Mouse (Mus musculus) lung, embryonic 14.5 days (tissue): ENCODE data around the gene Bank1. TPM values are rescaled to one million over a fixed set of nuclear protein-coding genes. Genes with fewer than 3 reads are reported as not detected.
"Not testable (repeated sequence)": the region's sequence is repeated elsewhere in the genome, so short reads cannot be mapped to it uniquely, and the experiment has no call there.

Experiments used
- ATAC-seq: fragments of 200-750 bp; cut with Nextera tagmentation; 2 replicates; pipeline ENCODE4 v1.8.0; 2017; ENCODE audit warnings: mild to moderate bottlenecking, moderate TSS enrichment, moderate library complexity; ENCODE audit not compliant: insufficient read depth
- DNase-seq: peaks from one replicate; pipeline ENCODE4 v3.0.0-alpha.2; 2015
- H3K27ac ChIP-seq: fragments of 300-500 bp; sonication (generic); 2 replicates; pipeline ENCODE4 v1.5.1; 2014; ENCODE audit warnings: low read depth, mild to moderate bottlenecking, moderate library complexity
- H3K27me3 ChIP-seq: fragments of 300-500 bp; sonication (generic); 2 replicates; pipeline ENCODE4 v1.6.1; 2014; ENCODE audit warnings: low read length, control low read depth; ENCODE audit not compliant: insufficient read depth
- H3K36me3 ChIP-seq: fragments of 300-500 bp; sonication (generic); 2 replicates; pipeline ENCODE4 v1.6.1; 2014; ENCODE audit warnings: control low read depth; ENCODE audit not compliant: insufficient read depth
- H3K4me1 ChIP-seq: fragments of 300-500 bp; sonication (generic); 2 replicates; pipeline ENCODE4 v1.6.1; 2014; ENCODE audit warnings: antibody characterized with exemption, control low read depth; ENCODE audit not compliant: insufficient read depth
- H3K4me2 ChIP-seq: fragments of 300-500 bp; sonication (generic); 2 replicates; pipeline ENCODE4 v1.6.1; 2014; ENCODE audit warnings: mild to moderate bottlenecking
- H3K4me3 ChIP-seq: fragments of 300-500 bp; sonication (generic); 2 replicates; pipeline ENCODE4 v1.5.1; 2014; ENCODE audit warnings: low read depth, low read length
- H3K9ac ChIP-seq: fragments of 300-500 bp; sonication (generic); 2 replicates; pipeline ENCODE4 v1.6.1; 2014
- H3K9me3 ChIP-seq: fragments of 300-500 bp; sonication (generic); 2 replicates; pipeline ENCODE4 v1.6.1; 2016; ENCODE audit warnings: low read depth, low read length, control low read depth
- CTCF ChIP-seq: IDR thresholded peaks from 2 replicates; pipeline ENCODE4 v1.5.1; 2016; ENCODE audit warnings: antibody characterized with exemption, low read depth
- WGBS: fragments of 180-500 bp; shearing (Covaris S2); extraction: QIAGEN DNeasy Blood & Tissue Kit; methylation state at CpG from one replicate; pipeline ENCODE4 v1.1.7; 2014; 5-methylcytosine and 5-hydroxymethylcytosine counted together
- polyA plus RNA-seq: library from polyadenylated mRNA; unstranded; fragments of >200 nt; fragmentation: Nextera tagmentation; extraction: Ambion mirVana; gene quantifications from 2 replicates; pipeline ENCODE4 v1.2.1, GENCODE M21; 2014

The Bank1 gene
- polyA plus RNA-seq, 1 experiment from 2014 or later: 0.74 TPM

DNA sequence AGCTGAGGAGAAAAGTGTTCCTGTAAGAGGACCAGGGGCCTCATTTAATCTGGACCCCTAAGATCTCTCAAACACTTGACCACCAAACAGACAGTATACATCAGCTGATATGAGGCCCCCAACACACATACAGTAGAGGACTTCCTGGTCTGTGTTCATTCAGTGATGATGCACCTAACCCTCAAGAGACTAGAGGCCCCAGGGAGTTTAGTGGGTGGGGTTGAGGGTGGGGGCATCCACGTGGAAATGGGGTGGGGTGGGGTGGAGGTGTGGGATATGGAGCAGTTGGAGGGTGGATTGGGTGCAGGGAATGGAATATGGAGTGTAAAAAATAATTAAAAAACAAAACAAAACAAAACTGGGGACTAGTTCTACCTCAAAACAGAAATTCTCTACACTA, 23.3 kb downstream of the Bank1 start:
- H3K27me3 ChIP-seq: no peaks in the 10 kb centered on the region
- no peak overlapping the region for H3K4me3 ChIP-seq
- no peaks in the 10 kb centered on the region for H3K36me3 ChIP-seq
- ATAC-seq (no peak), DNase-seq (no peak)
- WGBS: 60% methylated on average over 1 of the region's 1 CpGs
- no peak for TF ChIP-seq CTCF
- H3K27ac ChIP-seq: no peak overlapping the region
- H3K4me2 ChIP-seq: no peak overlapping the region
- H3K4me1 ChIP-seq: no peaks in the 10 kb centered on the region
- H3K9ac ChIP-seq: no peak overlapping the region
- no peaks in the 10 kb centered on the region for H3K9me3 ChIP-seq

DNA sequence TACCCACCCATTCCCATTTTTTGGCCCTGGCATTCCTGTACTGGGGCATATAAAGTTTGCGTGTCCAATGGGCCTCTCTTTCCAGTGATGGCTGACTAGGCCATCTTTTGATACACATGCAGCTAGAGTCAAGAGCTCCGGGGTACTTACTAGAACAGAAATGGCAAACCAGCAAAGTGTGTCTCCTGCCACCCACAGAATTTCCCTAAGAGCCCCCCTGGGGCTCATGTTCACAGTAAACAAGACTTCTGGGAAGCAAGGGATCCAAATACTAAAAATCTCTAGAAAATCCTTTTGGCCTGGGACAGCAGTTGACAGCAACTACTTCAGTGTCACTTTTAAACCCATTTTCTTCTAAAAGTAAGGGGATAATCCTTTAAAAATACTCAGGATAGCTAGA, 25.1 kb downstream of the Bank1 start:
- H3K4me3 ChIP-seq, H3K36me3 ChIP-seq, H3K9ac ChIP-seq, ATAC-seq, H3K27me3 ChIP-seq, H3K9me3 ChIP-seq, H3K4me1 ChIP-seq, H3K27ac ChIP-seq, DNase-seq, H3K4me2 ChIP-seq: not testable (repeated sequence)
- WGBS: 89% methylated on average over 2 of the region's 2 CpGs

DNA sequence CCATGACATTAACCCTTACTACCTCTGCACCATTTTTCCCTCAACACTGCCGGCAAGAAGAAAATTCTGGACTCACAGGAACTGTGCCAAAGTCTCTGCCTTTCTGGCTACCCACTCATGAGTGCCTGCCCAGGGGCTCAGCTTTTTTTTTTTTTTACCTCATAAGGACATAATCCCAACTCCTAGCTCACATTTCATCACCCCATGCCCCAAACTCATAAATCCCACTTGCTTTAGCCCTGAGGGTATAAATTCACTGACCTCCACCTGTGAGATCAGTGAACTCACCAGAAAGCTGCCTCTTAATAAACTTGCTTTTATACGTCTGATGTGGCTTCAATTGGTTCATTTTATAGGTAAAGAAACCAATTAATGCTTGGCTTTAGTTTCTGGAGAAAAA, 28.5 kb downstream of the Bank1 start:
- no peak for TF ChIP-seq CTCF
- H3K4me2 ChIP-seq: no peak overlapping the region
- no peaks in the 10 kb centered on the region for H3K36me3 ChIP-seq
- 82% methylated on average over 2 of the region's 2 CpGs for WGBS
- DNase-seq (no peak), ATAC-seq (no peak)
- no peaks in the 10 kb centered on the region for H3K9me3 ChIP-seq
- no peaks in the 10 kb centered on the region for H3K4me1 ChIP-seq
- H3K4me3 ChIP-seq: no peak overlapping the region
- no peak overlapping the region for H3K27ac ChIP-seq
- H3K27me3 ChIP-seq: no peaks in the 10 kb centered on the region
- H3K9ac ChIP-seq: no peak overlapping the region

DNA sequence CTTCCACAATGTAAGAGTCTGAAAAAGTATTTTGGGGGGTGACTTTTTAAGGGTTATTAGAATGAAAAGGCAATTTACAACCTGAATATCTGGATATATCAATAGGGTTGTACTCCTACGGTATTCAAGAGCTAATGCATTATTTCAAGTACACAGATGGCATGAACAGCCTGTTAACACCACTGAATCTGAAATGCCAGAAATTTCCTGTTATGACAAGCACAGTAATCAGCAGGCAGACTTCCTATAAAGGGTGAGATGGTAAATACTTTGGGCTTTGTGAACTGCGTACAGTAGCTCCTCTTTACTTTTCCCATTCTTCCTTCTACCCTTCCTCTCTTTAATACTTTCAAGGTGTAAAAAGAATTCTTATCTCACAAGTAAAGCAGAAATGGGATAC, 30.6 kb downstream of the Bank1 start:
- 62% methylated on average over 2 of the region's 2 CpGs for WGBS

DNA sequence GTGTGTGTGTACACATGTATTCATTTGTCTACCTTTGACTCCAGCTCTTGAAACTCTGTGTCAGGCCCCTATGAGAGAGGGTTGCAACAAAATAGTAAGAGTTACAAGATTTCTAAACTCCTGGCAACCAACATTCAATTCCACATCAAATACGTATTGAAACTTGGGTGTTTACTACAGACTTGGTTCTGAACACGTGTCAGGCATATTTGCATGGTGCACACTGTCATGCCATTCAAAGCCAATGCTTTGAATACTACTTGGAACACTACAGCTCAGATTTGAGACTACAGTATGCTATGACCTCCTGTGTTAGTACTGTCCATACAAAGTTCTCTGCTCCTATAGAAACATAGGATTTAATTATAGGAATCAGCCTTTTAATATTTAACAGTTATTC, 38.0 kb downstream of the Bank1 start:
- no peaks in the 10 kb centered on the region for H3K36me3 ChIP-seq
- no peak overlapping the region for H3K27ac ChIP-seq
- ATAC-seq: no peak
- TF ChIP-seq CTCF: no peak
- H3K4me3 ChIP-seq: no peak overlapping the region
- DNase-seq: no peak
- no peaks in the 10 kb centered on the region for H3K27me3 ChIP-seq
- WGBS: 83% methylated on average over 2 of the region's 2 CpGs
- no peaks in the 10 kb centered on the region for H3K9me3 ChIP-seq
- no peaks in the 10 kb centered on the region for H3K4me1 ChIP-seq
- H3K9ac ChIP-seq: no peak overlapping the region
- no peak overlapping the region for H3K4me2 ChIP-seq

More for the DNA sequence above, 30.6 kb downstream of the Bank1 start:
- DNase-seq (peak; percentile 6), ATAC-seq (no peak)
- H3K4me2 ChIP-seq: no peak overlapping the region
- no peak for TF ChIP-seq CTCF
- no peak overlapping the region for H3K4me3 ChIP-seq
- no peak overlapping the region for H3K9ac ChIP-seq
- H3K36me3 ChIP-seq: no peaks in the 10 kb centered on the region
- no peaks in the 10 kb centered on the region for H3K4me1 ChIP-seq
- no peaks in the 10 kb centered on the region for H3K27me3 ChIP-seq
- no peaks in the 10 kb centered on the region for H3K9me3 ChIP-seq
- no peak overlapping the region for H3K27ac ChIP-seq

DNA sequence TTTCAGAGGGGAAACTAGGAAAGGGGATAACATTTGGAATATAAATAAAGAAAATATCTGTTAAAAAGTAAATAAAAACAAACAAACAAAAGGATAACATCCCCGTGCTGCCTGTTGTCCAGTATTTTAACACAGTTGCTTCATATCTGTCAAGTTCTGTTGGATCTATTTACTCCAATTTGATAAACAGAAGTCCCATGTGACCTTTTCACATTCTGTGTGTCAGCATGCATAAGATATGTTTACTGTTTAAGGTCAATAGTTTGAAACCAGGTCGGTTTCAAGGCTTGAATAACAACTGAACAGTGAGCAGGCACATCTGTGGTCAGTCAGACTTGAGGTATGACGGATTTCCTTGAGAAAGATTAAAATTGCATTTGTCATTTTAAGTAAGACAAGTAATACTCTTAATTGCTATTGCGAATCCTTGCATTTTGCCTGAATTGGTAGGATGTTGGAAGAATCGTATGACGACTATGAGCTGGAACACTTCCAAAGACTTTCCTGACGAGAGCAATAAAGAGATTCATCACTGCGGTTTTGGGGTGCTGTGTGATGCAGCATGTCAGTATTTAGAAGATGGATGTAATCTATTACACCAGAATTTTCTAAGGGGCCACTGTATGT, 60.8 kb downstream of the Bank1 start:
- Histone ChIP-seq H3K27me3 (no peaks in the 10 kb centered on the region), H3K9me3 (no peaks in the 10 kb centered on the region), H3K4me1 (no peaks in the 10 kb centered on the region), H3K9ac (no peak overlapping the region), H3K4me2 (no peak overlapping the region), H3K36me3 (no peaks in the 10 kb centered on the region), H3K27ac (no peak overlapping the region), H3K4me3 (no peak overlapping the region)
- ATAC-seq (no peak), DNase-seq (peak; percentile 16)
- TF ChIP-seq CTCF: no peak
- 42% methylated on average over 8 of the region's 8 CpGs for WGBS

DNA sequence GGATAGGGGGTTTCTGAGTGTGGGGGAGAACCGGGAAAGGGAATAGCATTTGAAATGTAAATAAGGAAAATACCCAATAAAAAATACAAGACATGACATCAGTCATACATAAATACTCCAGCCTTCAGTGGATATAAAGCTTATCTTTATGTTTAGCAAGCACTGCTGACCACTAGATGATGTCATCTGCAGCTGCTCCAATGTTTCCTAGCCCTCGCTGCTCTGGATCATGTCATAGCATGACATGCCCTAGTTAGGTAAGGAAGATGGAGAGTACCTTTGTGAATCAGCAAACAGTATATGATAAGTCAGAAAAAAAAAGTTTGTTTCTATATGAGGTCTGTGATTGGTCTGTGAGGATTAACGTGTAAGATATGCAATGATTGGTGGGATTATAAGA, 68.1 kb downstream of the Bank1 start:
- no peak for TF ChIP-seq CTCF
- Histone ChIP-seq H3K4me2 (no peak overlapping the region), H3K9me3 (no peaks in the 10 kb centered on the region), H3K36me3 (no peaks in the 10 kb centered on the region), H3K27ac (no peak overlapping the region), H3K27me3 (no peaks in the 10 kb centered on the region), H3K4me1 (no peaks in the 10 kb centered on the region), H3K9ac (no peak overlapping the region), H3K4me3 (no peak overlapping the region)
- WGBS: 74% methylated on average over 3 of the region's 3 CpGs
- DNase-seq: no peak
- no peak for ATAC-seq

DNA sequence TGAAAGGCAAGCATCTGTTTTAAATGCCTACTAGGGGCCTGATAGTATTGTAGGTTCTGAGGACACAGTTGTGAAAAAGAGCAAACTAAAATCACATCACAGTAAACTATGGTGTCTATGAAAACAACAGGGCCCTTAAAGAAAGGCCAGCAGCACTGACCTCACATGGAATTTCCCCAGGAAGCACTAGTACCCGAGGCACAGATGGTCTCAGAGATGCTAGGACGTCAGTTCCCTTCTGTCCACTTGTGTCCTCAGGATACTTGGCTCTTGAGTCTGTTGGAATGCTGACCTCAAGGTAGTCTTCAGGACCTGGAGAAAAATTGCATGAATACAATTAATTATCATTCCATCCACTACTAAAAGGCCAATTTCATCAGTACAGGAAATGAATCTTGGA, 71.2 kb downstream of the Bank1 start:
- Histone ChIP-seq H3K4me2 (no peak overlapping the region), H3K4me3 (no peak overlapping the region), H3K9ac (no peak overlapping the region), H3K27me3 (no peaks in the 10 kb centered on the region), H3K36me3 (no peaks in the 10 kb centered on the region), H3K27ac (no peak overlapping the region), H3K9me3 (no peaks in the 10 kb centered on the region), H3K4me1 (no peaks in the 10 kb centered on the region)
- 44% methylated on average over 2 of the region's 2 CpGs for WGBS
- DNase-seq (no peak), ATAC-seq (no peak)
- TF ChIP-seq CTCF: no peak
